Mouse (Mus musculus) megakaryocyte, embryonic 14.5 days (primary cell): ENCODE results near the gene Stc2. TPM values are rescaled to one million over a fixed set of nuclear protein-coding genes. Genes with fewer than 3 reads are reported as not detected.

ENCODE experiments used
- H3K27me3 ChIP-seq: replicated peaks from 2 replicates; pipeline ENCODE3; 2012; ENCODE audit warnings: inconsistent platforms
- H3K36me3 ChIP-seq: replicated peaks from 2 replicates; pipeline ENCODE3; 2012; ENCODE audit warnings: low read length, inconsistent platforms, mixed read lengths
- H3K4me1 ChIP-seq: 2 replicates; pipeline ENCODE4 v1.6.1; 2012; ENCODE audit warnings: inconsistent platforms
- H3K4me3 ChIP-seq: replicated peaks from 2 replicates; pipeline ENCODE3; 2012; ENCODE audit warnings: moderate library complexity, mild to moderate bottlenecking, inconsistent platforms
- H3K9me3 ChIP-seq: 2 replicates; pipeline ENCODE4 v1.6.1; 2012; ENCODE audit warnings: inconsistent platforms
- FLI1 ChIP-seq: IDR thresholded peaks from 2 replicates; pipeline ENCODE4 v1.6.1; 2012; ENCODE audit warnings: low read length, inconsistent platforms, mixed read lengths
- GATA1 ChIP-seq: IDR thresholded peaks from 3 replicates; pipeline ENCODE4 v1.6.1; 2012; ENCODE audit warnings: mixed read lengths, low read length, inconsistent platforms, borderline replicate concordance
- polyA plus RNA-seq: library from polyadenylated mRNA; stranded (reverse); fragments of >175 nt; gene quantifications from 2 replicates; pipeline ENCODE4 v1.2.3, GENCODE M21; 2012; ENCODE audit warnings: low replicate concordance; ENCODE audit not compliant: insufficient read depth

The Stc2 gene
- polyA plus RNA-seq, 1 experiment: 15.5 TPM

DNA sequence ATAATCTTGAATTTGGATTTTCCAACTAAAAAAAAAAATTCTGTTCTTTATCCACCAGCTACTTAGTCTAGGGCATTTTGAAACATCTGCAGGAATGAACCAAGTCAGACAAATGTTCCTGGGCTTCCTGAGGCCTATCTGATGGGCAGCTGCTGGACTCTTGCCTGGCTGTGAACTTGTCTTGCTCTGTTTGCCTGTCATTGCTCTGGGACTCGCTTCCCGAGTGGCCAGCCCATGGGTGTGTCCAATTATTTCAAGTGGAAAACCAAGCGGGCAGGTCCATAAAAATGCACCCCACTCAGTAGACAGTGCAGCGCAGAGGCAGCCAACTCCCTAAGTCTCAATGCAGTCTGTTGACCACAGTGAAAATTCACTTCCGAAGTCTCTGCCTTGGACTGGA, 17.7 kb upstream of the Stc2 start:
- Histone ChIP-seq H3K4me1 (peaks cover 56% of the 10 kb centered on the region), H3K4me3 (no peak overlapping the region), H3K27me3 (peaks cover 5% of the 10 kb centered on the region), H3K36me3 (no peaks in the 10 kb centered on the region), H3K9me3 (no peaks in the 10 kb centered on the region)
- TF ChIP-seq FLI1 (no peak), GATA1 (no peak)

DNA sequence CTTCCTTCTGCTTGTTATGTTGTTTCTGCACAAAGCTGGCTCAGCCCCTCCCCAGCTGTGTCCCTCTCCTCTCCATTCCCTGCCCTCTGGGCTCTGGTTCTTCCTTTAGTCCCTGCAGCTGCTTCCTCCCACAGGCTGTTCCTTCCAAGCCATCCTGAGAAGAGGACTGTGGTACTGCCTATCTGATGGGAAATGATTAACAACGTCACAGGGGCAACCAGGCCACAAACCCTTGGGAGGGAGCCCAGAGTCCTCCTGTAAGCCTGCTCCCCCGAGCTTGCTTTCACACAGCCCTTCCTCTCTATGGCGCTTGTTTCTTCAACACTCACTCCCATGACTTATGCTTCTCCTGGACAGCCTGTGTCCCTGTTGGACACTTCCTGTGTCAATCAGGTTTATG, 16.7 kb upstream of the Stc2 start:
- H3K36me3 ChIP-seq: no peaks in the 10 kb centered on the region
- TF ChIP-seq FLI1: no peak
- TF ChIP-seq GATA1: peak; percentile 16; the same call in 1 of the 3 replicates
- H3K27me3 ChIP-seq: peaks cover 5% of the 10 kb centered on the region
- H3K4me1 ChIP-seq: peaks cover 49% of the 10 kb centered on the region
- H3K4me3 ChIP-seq: peak overlapping the region; percentile 66
- no peaks in the 10 kb centered on the region for H3K9me3 ChIP-seq

DNA sequence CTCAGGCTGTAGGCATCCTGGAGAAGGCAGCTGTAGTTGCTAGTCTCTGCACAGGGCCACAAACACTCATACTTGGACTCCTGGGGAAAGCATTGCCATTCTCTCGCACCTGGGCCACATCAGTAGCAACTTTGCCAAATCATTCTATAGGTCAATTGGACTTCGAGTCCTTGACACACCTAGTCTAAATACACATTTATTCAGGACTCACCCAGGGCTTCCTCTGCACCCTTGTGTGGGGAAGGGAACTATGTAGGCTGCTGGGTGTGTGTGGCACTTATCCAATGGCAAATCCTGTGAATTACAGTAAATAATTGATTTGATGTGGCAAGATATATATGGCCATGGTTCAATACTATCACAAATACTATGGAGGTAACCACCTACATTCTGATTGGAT, 14.1 kb upstream of the Stc2 start:
- Histone ChIP-seq H3K27me3 (peaks cover 8% of the 10 kb centered on the region), H3K4me3 (no peak overlapping the region), H3K9me3 (peaks cover 3% of the 10 kb centered on the region), H3K36me3 (peaks cover 7% of the 10 kb centered on the region), H3K4me1 (peaks cover 41% of the 10 kb centered on the region)
- TF ChIP-seq GATA1: no peak
- TF ChIP-seq FLI1: no peak

DNA sequence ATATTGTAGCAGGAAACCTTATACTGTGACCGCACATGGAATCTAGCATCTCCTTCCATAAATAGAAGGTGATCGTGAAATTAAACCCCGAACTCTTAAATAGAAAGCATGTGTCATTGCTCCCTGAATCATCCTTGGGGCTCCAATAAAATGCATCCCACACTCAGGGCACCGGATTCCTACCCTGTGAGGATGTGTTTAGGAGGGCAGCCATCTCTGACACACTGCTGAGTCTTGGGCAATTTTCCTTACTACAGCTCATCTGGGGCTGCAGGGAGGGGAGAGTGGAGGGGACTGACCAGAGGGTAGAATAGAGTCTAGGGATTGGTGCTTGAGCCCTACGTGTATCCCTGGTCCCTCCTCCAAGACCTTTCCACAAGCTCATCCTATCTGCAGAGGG, 12.3 kb upstream of the Stc2 start:
- TF ChIP-seq FLI1 (no peak), GATA1 (no peak)
- peaks cover 8% of the 10 kb centered on the region for H3K27me3 ChIP-seq

DNA sequence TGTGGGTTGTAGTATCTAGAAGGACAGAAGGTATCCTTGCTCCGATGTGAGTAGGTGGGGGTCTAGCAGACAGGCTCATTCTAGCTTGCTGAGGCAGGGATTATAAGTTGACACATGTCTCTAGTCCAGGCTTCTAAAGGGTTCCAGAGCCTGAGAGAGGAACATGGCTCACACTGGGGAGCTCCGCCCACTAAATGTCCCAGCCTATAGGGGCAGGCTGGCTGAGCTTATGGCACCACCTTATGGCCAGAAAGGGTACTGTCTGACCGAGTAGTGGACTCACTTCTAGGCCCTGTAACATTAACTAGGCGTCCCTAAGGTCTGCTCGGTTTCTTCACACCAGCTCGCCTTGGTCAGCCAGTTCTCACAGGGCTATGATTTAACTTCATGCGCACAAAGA, 3.6 kb upstream of the Stc2 start:
- peaks cover 40% of the 10 kb centered on the region for H3K4me1 ChIP-seq
- TF ChIP-seq FLI1 (no peak), GATA1 (no peak)
- H3K27me3 ChIP-seq: peaks cover 2% of the 10 kb centered on the region
- H3K9me3 ChIP-seq: peaks cover 12% of the 10 kb centered on the region
- H3K36me3 ChIP-seq: peaks cover 16% of the 10 kb centered on the region
- no peak overlapping the region for H3K4me3 ChIP-seq

More for the DNA sequence above, 12.3 kb upstream of the Stc2 start:
- H3K36me3 ChIP-seq: peaks cover 24% of the 10 kb centered on the region
- H3K4me1 ChIP-seq: peaks cover 30% of the 10 kb centered on the region
- H3K4me3 ChIP-seq: no peak overlapping the region
- H3K9me3 ChIP-seq: peaks cover 19% of the 10 kb centered on the region

DNA sequence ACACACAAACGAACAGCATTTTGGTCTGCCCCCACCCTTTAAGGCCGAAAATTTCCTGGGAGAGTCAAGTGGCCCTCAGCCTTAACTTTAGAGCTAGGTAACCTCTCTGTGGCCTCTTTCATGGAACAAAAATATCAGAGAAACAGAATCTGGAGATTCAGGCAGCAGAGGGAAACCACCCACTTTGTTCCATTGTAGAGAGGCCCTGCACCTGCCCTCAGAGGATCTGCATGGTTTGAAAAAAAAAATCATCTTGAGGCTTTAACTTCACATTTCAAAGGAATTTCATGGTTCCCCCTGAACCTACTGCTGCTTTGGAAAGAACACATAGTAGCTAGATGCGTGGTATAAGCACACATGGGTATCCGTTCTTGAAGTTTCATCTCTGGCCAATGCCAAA, 2.3 kb upstream of the Stc2 start:
- TF ChIP-seq FLI1 (no peak), GATA1 (no peak)
- Histone ChIP-seq H3K27me3 (peaks cover 2% of the 10 kb centered on the region), H3K9me3 (0 out of 2 replicates have a peak, but pooled peaks cover 2% of the 10 kb centered on the region), H3K4me1 (peaks cover 50% of the 10 kb centered on the region), H3K4me3 (no peak overlapping the region), H3K36me3 (peaks cover 9% of the 10 kb centered on the region)

DNA sequence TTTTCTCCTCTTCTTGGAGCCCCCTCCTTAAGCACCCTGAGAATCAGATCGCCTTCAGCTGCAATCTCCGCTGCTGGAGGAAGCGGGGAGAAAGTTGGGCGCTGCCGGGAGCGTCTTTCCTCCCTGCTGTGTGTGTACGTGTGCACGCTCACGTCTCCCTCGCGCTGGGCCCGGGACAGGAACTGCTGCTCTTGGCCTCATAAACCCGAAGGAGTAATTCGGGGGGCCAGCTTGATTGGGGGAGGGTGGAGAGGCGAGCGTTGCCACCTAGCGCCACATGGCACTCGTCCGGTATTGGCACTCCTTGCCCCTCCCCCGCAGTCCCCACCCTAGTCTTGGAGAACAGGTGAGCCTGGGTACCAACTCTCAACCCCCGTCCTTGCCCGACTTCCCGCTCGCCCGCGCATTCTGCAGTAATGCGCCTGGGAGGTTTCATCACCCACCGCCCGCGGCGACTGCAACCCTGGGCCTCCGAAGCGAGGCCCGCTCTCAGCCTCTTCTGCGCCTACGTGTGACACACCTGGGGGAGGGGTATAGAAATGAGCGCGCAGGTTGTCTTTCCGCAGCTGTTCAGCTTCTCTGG, 1.5 kb upstream of the Stc2 start:
- TF ChIP-seq GATA1 (no peak), FLI1 (no peak)
- Histone ChIP-seq H3K36me3 (peaks cover 13% of the 10 kb centered on the region), H3K4me1 (peaks cover 58% of the 10 kb centered on the region), H3K9me3 (no peaks in the 10 kb centered on the region), H3K4me3 (peak overlapping the region; percentile 89), H3K27me3 (peaks cover 2% of the 10 kb centered on the region)

DNA sequence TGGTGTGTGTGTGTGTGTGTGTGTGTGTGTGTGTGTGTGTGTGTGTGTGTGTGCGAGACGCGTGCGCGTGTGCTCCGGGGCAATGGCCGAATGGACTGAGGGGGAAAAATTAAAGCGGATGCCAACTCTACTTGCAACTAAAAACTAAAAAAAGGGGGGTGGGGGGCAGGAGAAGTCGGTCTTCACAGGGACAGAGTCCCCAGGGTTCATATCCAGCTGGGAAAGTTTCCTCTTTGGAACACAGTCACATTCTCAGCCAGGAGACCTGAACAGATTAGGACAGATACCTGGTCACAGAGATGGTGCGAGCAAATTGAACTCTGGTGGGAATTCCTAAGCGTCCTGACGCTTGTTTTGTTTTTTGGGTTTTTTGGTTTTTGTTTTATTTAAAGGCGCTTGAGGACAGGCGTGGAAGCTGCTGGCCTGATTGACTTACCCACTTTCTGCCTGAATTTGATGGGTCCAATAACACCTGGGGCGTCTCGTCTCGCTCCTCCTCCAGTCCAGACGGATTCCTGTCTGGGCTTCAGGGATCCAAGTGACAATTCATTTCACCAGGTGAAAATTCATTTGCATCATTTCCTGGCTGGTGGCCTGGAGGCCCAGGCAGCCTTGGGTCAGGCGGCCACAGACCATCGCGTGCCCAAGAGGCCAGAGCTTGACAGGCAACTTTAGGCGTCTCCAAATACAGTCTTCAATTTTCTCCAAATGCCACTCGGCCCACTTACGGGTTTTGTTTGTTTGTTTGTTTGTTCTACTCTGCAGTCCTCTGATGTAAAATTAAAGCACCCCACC, 759 bp upstream of the Stc2 start:
- Histone ChIP-seq H3K27me3 (peaks cover 2% of the 10 kb centered on the region), H3K36me3 (peaks cover 20% of the 10 kb centered on the region), H3K9me3 (no peaks in the 10 kb centered on the region), H3K4me3 (peak overlapping the region; percentile 89), H3K4me1 (peaks cover 66% of the 10 kb centered on the region)
- TF ChIP-seq FLI1 (no peak), GATA1 (no peak)

DNA sequence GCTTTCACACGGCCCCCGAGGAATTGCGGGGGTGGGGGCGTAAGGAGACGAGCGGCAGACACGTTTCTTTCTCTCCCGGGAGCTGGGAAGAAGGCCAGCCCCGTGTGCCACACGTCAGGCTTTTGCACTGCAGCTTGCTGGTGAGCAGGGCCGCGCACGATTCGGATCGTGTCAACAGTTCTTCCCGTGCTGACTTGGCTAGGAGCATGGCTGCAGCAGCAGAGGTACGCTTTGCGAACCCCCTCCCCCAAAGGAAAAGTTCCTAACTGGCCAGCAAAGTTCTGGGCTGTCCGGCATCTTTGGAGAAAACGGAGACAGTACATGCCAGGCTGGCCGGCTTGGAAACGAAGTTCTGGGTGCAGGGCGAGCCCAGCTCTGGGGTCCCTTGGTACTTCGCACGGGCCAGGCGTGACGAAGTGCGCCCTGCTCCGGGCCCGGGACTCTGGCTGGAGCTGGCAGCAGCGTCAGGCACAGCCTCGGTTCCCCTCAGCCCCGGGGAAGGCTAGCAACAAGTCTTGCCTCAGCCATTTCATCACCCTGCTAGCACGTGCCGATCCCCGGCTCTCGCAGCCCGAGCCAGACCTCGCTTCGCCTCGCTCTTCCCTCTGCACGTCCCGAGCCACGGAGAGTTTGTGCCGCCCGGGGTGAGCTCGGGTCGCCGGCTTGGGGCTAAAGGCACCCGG, 768 bp downstream of the Stc2 start:
- Histone ChIP-seq H3K4me3 (peak overlapping the region; percentile 99), H3K36me3 (peaks cover 36% of the 10 kb centered on the region), H3K4me1 (peaks cover 67% of the 10 kb centered on the region), H3K9me3 (no peaks in the 10 kb centered on the region), H3K27me3 (peaks cover 2% of the 10 kb centered on the region)
- TF ChIP-seq FLI1: no peak
- no peak for TF ChIP-seq GATA1
